Comparison of ENCODE assay signal across 14 mouse cellular contexts in genomic region chr10:41939090-41939489, GRCm38 (mm10).
"Had no signal": no experiment of that assay in that cellular context is flagged by ENCODE, and none has a peak within 500 bp of the region (broad histone marks: within the 10 kb centered on the region; RNA-seq: fewer than 3 reads in every experiment).

No protein-coding gene starts in this region.

- H3K36me3 ChIP-seq: limb, embryonic 15.5 days; liver, embryonic 12.5 days; lung, embryonic 15.5 days; midbrain, embryonic 12.5 days; neural tube, embryonic 13.5 days had no signal

- H3K27me3 ChIP-seq: limb, embryonic 15.5 days; lung, embryonic 15.5 days; neural tube, embryonic 13.5 days had no signal

- H3K27ac ChIP-seq: kidney, postnatal 0 days; layer of hippocampus, adult 2 months; left cerebral cortex, adult 2 months; limb, embryonic 15.5 days; liver, embryonic 12.5 days; lung, embryonic 15.5 days; midbrain, embryonic 12.5 days; neural tube, embryonic 13.5 days had no signal

- H3K4me3 ChIP-seq: layer of hippocampus, adult 2 months; left cerebral cortex, adult 2 months; limb, embryonic 15.5 days; liver, embryonic 12.5 days; lung, embryonic 15.5 days; midbrain, embryonic 12.5 days; neural tube, embryonic 13.5 days had no signal

- DNase-seq: kidney, adult 8-10 months; kidney, postnatal 36 days; lung, postnatal 14 days; retina, postnatal 1 day; right cerebral cortex, postnatal 25 days; thymus, postnatal 4 days had no signal

- H3K9me3 ChIP-seq: limb, embryonic 15.5 days; lung, embryonic 15.5 days; midbrain, embryonic 12.5 days; neural tube, embryonic 13.5 days had no signal
